Mouse (Mus musculus): ENCODE results near the gene L3mbtl4. TPM values are rescaled to one million over a fixed set of nuclear protein-coding genes. Genes with fewer than 3 reads are reported as not detected.
"Not testable (repeated sequence)": the region's sequence is repeated elsewhere in the genome, so short reads cannot be mapped to it uniquely, and the experiment has no call there.

L3mbtl4 gene
- polyA plus RNA-seq, 1 experiment = not detected

DNA sequence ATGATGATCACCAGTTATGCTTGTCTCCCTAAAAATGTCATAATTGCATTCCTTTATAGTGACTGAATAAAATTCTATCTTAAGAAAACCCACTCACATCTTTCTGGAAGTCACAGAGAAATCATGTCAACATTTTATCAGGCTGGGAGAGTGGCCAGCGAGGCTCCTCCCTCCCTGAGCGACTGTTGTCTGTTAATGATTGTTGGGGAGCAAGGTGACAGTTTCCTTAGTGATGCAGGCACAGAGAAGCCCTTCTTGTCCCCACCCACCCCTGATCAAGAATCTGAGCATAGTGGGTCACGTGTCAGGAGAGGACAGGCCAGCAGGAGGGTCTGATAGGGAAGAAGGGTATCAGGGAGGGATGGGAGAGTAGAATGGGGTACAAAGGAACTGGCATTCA is 59.8 kb downstream of the L3mbtl4 start:
- Histone ChIP-seq H3K4me3 (ENCODE audit: control insufficient read depth, insufficient read depth, low read length) (no peak overlapping the region), H3K27me3 (ENCODE audit: control insufficient read depth, insufficient read depth, low read length) (no peaks in the 10 kb centered on the region), H3K36me3 (ENCODE audit: control insufficient read depth, insufficient read depth, low read length) (no peaks in the 10 kb centered on the region), H3K27ac (ENCODE audit: control insufficient read depth, insufficient read depth, low read length) (no peak overlapping the region), H3K4me1 (replicated peaks; ENCODE audit: control insufficient read depth, insufficient read depth, low read length) (no peaks in the 10 kb centered on the region)
- no peak for DNase-seq
- no peak for TF ChIP-seq POLR2A (IDR thresholded peaks at IDR 0.05; ENCODE audit: control insufficient read depth, extremely low read depth, insufficient read depth, low read length, poor library complexity)
- WGBS = 82% methylated on average over 3 of the region's 3 CpGs

DNA sequence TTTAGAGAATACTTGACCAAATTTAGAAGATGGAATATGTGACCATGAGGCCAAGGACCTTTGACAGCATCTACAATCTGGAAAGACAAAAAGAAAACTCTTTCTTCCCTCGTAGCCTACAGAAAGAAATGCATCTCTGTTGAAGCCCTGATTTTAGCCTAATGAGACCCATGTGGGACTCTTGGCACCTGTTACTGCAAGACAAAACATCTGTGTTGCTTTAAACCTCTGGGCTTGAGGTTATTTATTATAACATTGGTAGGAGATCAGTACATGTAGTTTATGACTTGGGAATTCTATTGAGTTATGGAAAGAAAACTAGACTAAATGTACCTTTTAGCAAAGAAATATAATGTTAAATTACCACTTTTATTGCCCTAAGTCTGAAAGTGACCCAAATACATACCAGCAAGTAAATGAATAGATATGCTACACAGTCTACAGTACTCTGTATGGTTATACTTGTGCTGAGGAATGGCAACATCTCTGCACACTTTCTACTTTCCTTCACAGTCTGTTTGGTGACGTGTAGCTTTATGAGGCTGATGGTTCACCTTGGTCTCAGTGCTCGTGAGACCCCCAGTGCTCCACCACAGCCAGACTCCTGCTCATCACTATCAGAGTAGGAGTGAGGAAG is 65.4 kb downstream of the L3mbtl4 start:
- 86% methylated on average over 3 of the region's 3 CpGs for WGBS
- Histone ChIP-seq H3K4me1 (replicated peaks; ENCODE audit: control insufficient read depth, insufficient read depth, low read length) (no peaks in the 10 kb centered on the region), H3K4me3 (ENCODE audit: control insufficient read depth, insufficient read depth, low read length) (no peak overlapping the region), H3K27ac (ENCODE audit: control insufficient read depth, insufficient read depth, low read length) (no peak overlapping the region), H3K27me3 (ENCODE audit: control insufficient read depth, insufficient read depth, low read length) (no peaks in the 10 kb centered on the region), H3K36me3 (ENCODE audit: control insufficient read depth, insufficient read depth, low read length) (no peaks in the 10 kb centered on the region)
- TF ChIP-seq CTCF (IDR thresholded peaks at IDR 0.05; ENCODE audit: borderline replicate concordance, control insufficient read depth, extremely low read depth, insufficient read depth, low read length, poor library complexity) (no peak), POLR2A (IDR thresholded peaks at IDR 0.05; ENCODE audit: control insufficient read depth, extremely low read depth, insufficient read depth, low read length, poor library complexity) (no peak)
- DNase-seq = no peak

DNA sequence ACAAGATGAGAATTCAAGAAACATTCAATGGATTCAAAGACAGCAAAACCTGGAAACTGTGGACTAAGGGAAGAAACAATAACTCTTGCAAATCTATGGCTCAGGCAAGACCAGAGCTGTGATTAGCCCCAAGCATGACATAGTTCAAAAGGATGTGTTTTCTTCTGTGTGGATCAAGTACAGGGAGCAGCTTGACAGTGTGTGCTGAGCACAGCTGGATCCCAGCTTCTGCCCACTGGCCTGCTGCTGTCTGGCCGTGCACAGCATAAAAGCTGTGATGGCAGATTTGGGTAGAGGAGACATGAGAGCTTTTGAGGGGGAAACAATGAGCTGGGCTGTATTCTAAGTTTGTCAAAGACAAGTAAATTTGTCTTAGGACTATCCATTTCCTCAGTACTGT is 84.1 kb downstream of the L3mbtl4 start:
- DNase-seq = no peak
- no peaks in the 10 kb centered on the region for H3K36me3 ChIP-seq (ENCODE audit: control insufficient read depth, insufficient read depth, low read length)
- TF ChIP-seq POLR2A (IDR thresholded peaks at IDR 0.05; ENCODE audit: control insufficient read depth, extremely low read depth, insufficient read depth, low read length, poor library complexity) (no peak), CTCF (IDR thresholded peaks at IDR 0.05; ENCODE audit: borderline replicate concordance, control insufficient read depth, extremely low read depth, insufficient read depth, low read length, poor library complexity) (no peak)
- no peaks in the 10 kb centered on the region for H3K27me3 ChIP-seq (ENCODE audit: control insufficient read depth, insufficient read depth, low read length)
- no peak overlapping the region for H3K4me3 ChIP-seq (ENCODE audit: control insufficient read depth, insufficient read depth, low read length)
- WGBS = 79% methylated on average over 1 of the region's 1 CpGs
- H3K27ac ChIP-seq (ENCODE audit: control insufficient read depth, insufficient read depth, low read length) = no peak overlapping the region
- H3K4me1 ChIP-seq (replicated peaks; ENCODE audit: control insufficient read depth, insufficient read depth, low read length) = no peaks in the 10 kb centered on the region

DNA sequence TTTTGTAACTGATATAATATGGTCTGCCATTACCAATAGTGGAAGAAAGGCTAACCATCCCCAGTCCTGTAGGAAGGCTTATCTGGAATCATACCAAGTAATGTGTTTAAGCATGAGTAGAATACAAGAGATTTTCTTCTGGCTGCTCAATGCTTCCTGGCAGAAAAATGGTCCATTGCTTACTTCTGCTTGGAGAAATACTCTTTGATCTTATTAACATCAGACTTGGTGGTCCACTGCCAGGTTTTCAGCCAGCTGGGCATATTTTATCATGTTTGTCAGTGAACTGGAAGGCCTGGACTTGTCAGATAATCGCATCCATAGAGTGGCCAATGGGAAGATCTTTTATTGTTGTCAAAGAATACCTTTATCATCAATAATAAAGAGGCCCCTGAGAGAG is 97.5 kb downstream of the L3mbtl4 start:
- Histone ChIP-seq H3K4me1 (replicated peaks; ENCODE audit: control insufficient read depth, insufficient read depth, low read length) (no peaks in the 10 kb centered on the region), H3K27ac (ENCODE audit: control insufficient read depth, insufficient read depth, low read length) (no peak overlapping the region), H3K4me3 (ENCODE audit: control insufficient read depth, insufficient read depth, low read length) (no peak overlapping the region), H3K27me3 (ENCODE audit: control insufficient read depth, insufficient read depth, low read length) (no peaks in the 10 kb centered on the region), H3K36me3 (ENCODE audit: control insufficient read depth, insufficient read depth, low read length) (no peaks in the 10 kb centered on the region)
- no peak for DNase-seq
- WGBS = 79% methylated on average over 1 of the region's 1 CpGs
- TF ChIP-seq CTCF (IDR thresholded peaks at IDR 0.05; ENCODE audit: borderline replicate concordance, control insufficient read depth, extremely low read depth, insufficient read depth, low read length, poor library complexity) = no peak

DNA sequence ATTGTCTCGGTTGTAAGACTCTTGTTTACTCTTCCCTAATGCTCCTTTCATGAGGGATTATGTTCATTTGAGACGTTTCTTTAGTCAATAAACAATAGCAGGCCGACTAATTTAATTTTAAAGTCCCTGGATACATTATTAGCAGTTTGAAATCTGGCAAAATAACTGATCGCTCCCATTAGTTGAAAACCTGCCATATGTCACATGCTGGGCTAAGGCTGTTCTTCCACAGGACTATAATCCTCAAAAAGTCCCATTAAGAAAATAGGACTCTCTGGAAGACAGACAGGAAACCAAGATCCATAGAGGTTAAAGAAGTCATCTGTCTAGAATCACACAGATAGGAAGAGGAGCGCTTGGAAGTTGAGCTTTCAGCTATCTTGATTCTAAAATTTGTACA is 114.9 kb downstream of the L3mbtl4 start:
- no peak for DNase-seq
- TF ChIP-seq CTCF (IDR thresholded peaks at IDR 0.05; ENCODE audit: borderline replicate concordance, control insufficient read depth, extremely low read depth, insufficient read depth, low read length, poor library complexity) (no peak), POLR2A (IDR thresholded peaks at IDR 0.05; ENCODE audit: control insufficient read depth, extremely low read depth, insufficient read depth, low read length, poor library complexity) (no peak)
- no peak overlapping the region for H3K4me3 ChIP-seq (ENCODE audit: control insufficient read depth, insufficient read depth, low read length)
- no peaks in the 10 kb centered on the region for H3K36me3 ChIP-seq (ENCODE audit: control insufficient read depth, insufficient read depth, low read length)
- H3K27ac ChIP-seq (ENCODE audit: control insufficient read depth, insufficient read depth, low read length) = no peak overlapping the region
- no peaks in the 10 kb centered on the region for H3K27me3 ChIP-seq (ENCODE audit: control insufficient read depth, insufficient read depth, low read length)
- 84% methylated on average over 5 of the region's 5 CpGs for WGBS
- H3K4me1 ChIP-seq (replicated peaks; ENCODE audit: control insufficient read depth, insufficient read depth, low read length) = no peaks in the 10 kb centered on the region

DNA sequence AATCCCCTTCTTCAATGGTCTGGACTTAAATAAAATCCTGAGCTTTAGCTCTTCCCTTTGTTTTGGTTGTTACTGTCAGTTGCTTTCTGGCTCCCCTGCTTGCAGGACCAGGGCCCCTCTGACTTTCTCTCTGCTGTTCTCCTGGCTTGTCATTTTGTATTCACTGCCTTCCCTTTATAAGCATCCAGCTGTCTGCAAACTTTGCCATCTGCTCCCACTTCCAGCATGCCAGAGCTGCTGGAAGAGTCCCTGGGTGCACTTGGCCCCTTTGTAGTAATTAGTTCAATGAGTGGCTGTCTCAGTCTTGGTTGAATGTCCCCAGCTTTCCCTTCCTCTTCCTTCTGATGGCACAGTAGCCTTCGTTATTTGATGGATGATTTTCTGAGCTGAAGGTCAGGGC is 132.4 kb downstream of the L3mbtl4 start:
- 73% methylated on average over 1 of the region's 1 CpGs for WGBS
- Histone ChIP-seq H3K27ac (ENCODE audit: control insufficient read depth, insufficient read depth, low read length) (no peak overlapping the region), H3K4me3 (ENCODE audit: control insufficient read depth, insufficient read depth, low read length) (no peak overlapping the region), H3K4me1 (replicated peaks; ENCODE audit: control insufficient read depth, insufficient read depth, low read length) (no peaks in the 10 kb centered on the region), H3K27me3 (ENCODE audit: control insufficient read depth, insufficient read depth, low read length) (no peaks in the 10 kb centered on the region), H3K36me3 (ENCODE audit: control insufficient read depth, insufficient read depth, low read length) (no peaks in the 10 kb centered on the region)
- DNase-seq = no peak
- TF ChIP-seq CTCF (IDR thresholded peaks at IDR 0.05; ENCODE audit: borderline replicate concordance, control insufficient read depth, extremely low read depth, insufficient read depth, low read length, poor library complexity) = no peak
- no peak for TF ChIP-seq POLR2A (IDR thresholded peaks at IDR 0.05; ENCODE audit: control insufficient read depth, extremely low read depth, insufficient read depth, low read length, poor library complexity)

DNA sequence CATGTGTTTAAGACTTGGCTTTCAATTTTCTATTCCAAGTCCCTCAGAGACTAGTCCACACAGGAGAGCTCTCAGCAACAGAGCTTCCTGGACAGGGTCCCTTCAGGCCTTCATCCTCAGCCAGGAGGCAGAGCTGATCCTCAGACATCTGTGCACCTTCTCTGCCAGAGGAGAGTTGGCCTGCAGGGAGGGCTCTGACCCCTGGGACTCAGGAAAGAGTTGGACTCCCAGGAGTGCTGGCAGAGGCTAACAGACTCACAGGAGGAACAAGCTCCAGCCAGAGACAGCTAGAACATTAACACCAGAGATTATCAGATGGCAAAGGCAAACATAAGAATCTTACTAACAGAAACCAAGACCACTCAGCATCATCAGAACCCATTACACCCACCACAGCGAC is 133.5 kb downstream of the L3mbtl4 start:
- H3K27me3 ChIP-seq (ENCODE audit: control insufficient read depth, insufficient read depth, low read length); H3K4me3 ChIP-seq (ENCODE audit: control insufficient read depth, insufficient read depth, low read length); H3K27ac ChIP-seq (ENCODE audit: control insufficient read depth, insufficient read depth, low read length); H3K36me3 ChIP-seq (ENCODE audit: control insufficient read depth, insufficient read depth, low read length); DNase-seq; H3K4me1 ChIP-seq (replicated peaks; ENCODE audit: control insufficient read depth, insufficient read depth, low read length): not testable (repeated sequence)
- WGBS = 68% methylated on average over 1 of the region's 1 CpGs

Data from thymus, adult 2 months (tissue).